Mouse (Mus musculus) MEL (cell line): ENCODE results near the gene Tmem30b. TPM values are rescaled to one million over a fixed set of nuclear protein-coding genes. Genes with fewer than 3 reads are reported as not detected.

Source experiments
- DNase-seq: peaks from one replicate; pipeline ENCODE4 v3.0.0; 2011; ENCODE audit warnings: low read depth, low spot score
- H3K27ac ChIP-seq: 2 replicates; pipeline ENCODE4 v1.5.1; 2012; ENCODE audit warnings: low read depth, mild to moderate bottlenecking, control low read depth, low read length, moderate library complexity; ENCODE audit not compliant: control insufficient read depth
- H3K27me3 ChIP-seq, 2 experiments: fragments of 150-350 bp in 1 of 2; sonication (generic) in 1 of 2; 2 replicates each; pipeline ENCODE4 v1.6.1; 2012; ENCODE audit warnings: low read length in 2 of 2, mild to moderate bottlenecking in 2 of 2, improper control_type of control experiment in 1 of 2, moderate library complexity in 1 of 2; ENCODE audit not compliant: insufficient read depth in 2 of 2, control insufficient read depth in 1 of 2
- H3K36me3 ChIP-seq, 2 experiments: 2 replicates each; pipeline ENCODE4 v1.6.1; 2012 to 2014; ENCODE audit warnings: low read length in 2 of 2, improper control_type of control experiment in 1 of 2, inconsistent platforms in 1 of 2, mild to moderate bottlenecking in 1 of 2; ENCODE audit not compliant: insufficient read depth in 2 of 2, control insufficient read depth in 1 of 2
- H3K4me1 ChIP-seq, 2 experiments: fragments of 150-350 bp in 1 of 2; sonication (generic) in 1 of 2; 2 replicates each; pipeline ENCODE4 v1.6.1; 2012; ENCODE audit warnings: low read length in 2 of 2, improper control_type of control experiment in 1 of 2, mild to moderate bottlenecking in 1 of 2; ENCODE audit not compliant: insufficient read depth in 2 of 2, control insufficient read depth in 1 of 2
- H3K4me3 ChIP-seq, 2 experiments: fragments of 150-350 bp in 1 of 2; sonication (generic) in 1 of 2; 2 replicates each; pipeline ENCODE4 v1.5.1; 2012; ENCODE audit warnings: low read depth in 2 of 2, low read length in 2 of 2, mild to moderate bottlenecking in 2 of 2, moderate library complexity in 2 of 2, control low read depth in 1 of 2, improper control_type of control experiment in 1 of 2; ENCODE audit not compliant: control insufficient read depth in 1 of 2, insufficient read depth in 1 of 2
- H3K79me2 ChIP-seq: 2 replicates; pipeline ENCODE4 v1.6.1; 2012; ENCODE audit warnings: mild to moderate bottlenecking, low read length, moderate library complexity; ENCODE audit not compliant: control insufficient read depth, poor library complexity, insufficient read depth
- H3K9ac ChIP-seq: 2 replicates; pipeline ENCODE4 v1.6.1; 2012; ENCODE audit warnings: low read depth, mild to moderate bottlenecking, control low read depth, low read length, moderate library complexity; ENCODE audit not compliant: control insufficient read depth, poor library complexity, severe bottlenecking
- H3K9me3 ChIP-seq: fragments of 150-350 bp; sonication (generic); replicated peaks from 2 replicates; pipeline ENCODE4 v1.6.1; 2012; ENCODE audit warnings: mild to moderate bottlenecking, low read length, improper control_type of control experiment, moderate library complexity; ENCODE audit not compliant: insufficient read depth
- BHLHE40 ChIP-seq: IDR thresholded peaks from 2 replicates; pipeline ENCODE4 v1.6.1; 2012; ENCODE audit warnings: low read depth, mild to moderate bottlenecking, inconsistent platforms, low read length, improper control_type of control experiment, borderline replicate concordance
- CHD1 ChIP-seq: IDR thresholded peaks from 2 replicates; pipeline ENCODE4 v1.6.1; 2012; ENCODE audit warnings: low read depth, mild to moderate bottlenecking, inconsistent platforms, low read length, improper control_type of control experiment
- CHD2 ChIP-seq: IDR thresholded peaks from 2 replicates; pipeline ENCODE4 v1.6.1; 2011; ENCODE audit warnings: low read length, improper control_type of control experiment
- CTCF ChIP-seq, 3 experiments: IDR thresholded peaks in 2 of 3; conservative IDR thresholded peaks in 1 of 3; 2 replicates each; pipeline ENCODE4 v1.5.1; 2011 to 2012; ENCODE audit warnings: low read length in 3 of 3, low read depth in 2 of 3, mild to moderate bottlenecking in 2 of 3, improper control_type of control experiment in 1 of 3, inconsistent platforms in 1 of 3, mixed read lengths in 1 of 3, moderate library complexity in 1 of 3; ENCODE audit not compliant: control insufficient read depth in 1 of 3, insufficient read depth in 1 of 3, poor library complexity in 1 of 3, severe bottlenecking in 1 of 3
- E2F4 ChIP-seq: IDR thresholded peaks from 2 replicates; pipeline ENCODE4 v1.6.1; 2011; ENCODE audit warnings: low read depth, low read length, improper control_type of control experiment, borderline replicate concordance
- ELF1 ChIP-seq: IDR thresholded peaks from 2 replicates; pipeline ENCODE4 v1.6.1; 2014; ENCODE audit warnings: low read depth, mild to moderate bottlenecking, inconsistent platforms, low read length, improper control_type of control experiment, moderate library complexity
- EP300 ChIP-seq, 2 experiments: IDR thresholded peaks; 2 replicates each; pipeline ENCODE4 v1.6.1; 2011; ENCODE audit warnings: improper control_type of control experiment in 2 of 2, low read length in 2 of 2, low read depth in 1 of 2, mild to moderate bottlenecking in 1 of 2
- GABPA ChIP-seq: IDR thresholded peaks from 2 replicates; pipeline ENCODE4 v1.6.1; 2012; ENCODE audit warnings: low read depth, mild to moderate bottlenecking, inconsistent platforms, low read length, improper control_type of control experiment, moderate library complexity
- GATA1 ChIP-seq: IDR thresholded peaks from 2 replicates; pipeline ENCODE4 v1.6.1; 2011; ENCODE audit warnings: low read depth, low read length, improper control_type of control experiment
- HCFC1 ChIP-seq: IDR thresholded peaks from 2 replicates; pipeline ENCODE4 v1.6.1; 2012; ENCODE audit warnings: low read depth, mild to moderate bottlenecking, inconsistent platforms, low read length, improper control_type of control experiment, moderate library complexity
- KAT2A ChIP-seq: conservative IDR thresholded peaks from 2 replicates; pipeline ENCODE4 v1.6.1; 2012; ENCODE audit warnings: low read depth, low read length, improper control_type of control experiment, inconsistent platforms
- MAX ChIP-seq: IDR thresholded peaks from 2 replicates; pipeline ENCODE4 v1.6.1; 2011; ENCODE audit warnings: low read length, improper control_type of control experiment
- MAZ ChIP-seq: IDR thresholded peaks from 2 replicates; pipeline ENCODE4 v1.6.1; 2012; ENCODE audit warnings: low read depth, mild to moderate bottlenecking, inconsistent platforms, low read length, improper control_type of control experiment
- MXI1 ChIP-seq: IDR thresholded peaks from 2 replicates; pipeline ENCODE4 v1.6.1; 2011; ENCODE audit warnings: mild to moderate bottlenecking, low read depth, low read length, improper control_type of control experiment
- MYB ChIP-seq: IDR thresholded peaks from 2 replicates; pipeline ENCODE4 v1.6.1; 2011; ENCODE audit warnings: mild to moderate bottlenecking, low read depth, low read length, improper control_type of control experiment
- MYC ChIP-seq: IDR thresholded peaks from 2 replicates; pipeline ENCODE4 v1.6.1; 2011; ENCODE audit warnings: low read depth, mild to moderate bottlenecking, low read length, improper control_type of control experiment, moderate library complexity
- NELFE ChIP-seq: IDR thresholded peaks from 2 replicates; pipeline ENCODE4 v1.6.1; 2011; ENCODE audit warnings: low read depth, low read length, improper control_type of control experiment
- NRF1 ChIP-seq: IDR thresholded peaks from 2 replicates; pipeline ENCODE4 v1.6.1; 2014; ENCODE audit warnings: low read depth, mild to moderate bottlenecking, inconsistent platforms, low read length, improper control_type of control experiment, moderate library complexity; ENCODE audit not compliant: poor library complexity, insufficient read depth, severe bottlenecking
- POLR2A ChIP-seq, 2 experiments: IDR thresholded peaks; 2 replicates each; pipeline ENCODE4 v1.6.1; 2011 to 2012; ENCODE audit warnings: low read length in 2 of 2, mild to moderate bottlenecking in 2 of 2, control low read depth in 1 of 2, improper control_type of control experiment in 1 of 2, low read depth in 1 of 2, moderate library complexity in 1 of 2; ENCODE audit not compliant: control insufficient read depth in 1 of 2, insufficient read depth in 1 of 2, poor library complexity in 1 of 2
- POLR2AphosphoS2 ChIP-seq: IDR thresholded peaks from 2 replicates; pipeline ENCODE4 v1.6.1; 2011; ENCODE audit warnings: low read length, improper control_type of control experiment
- POLR2AphosphoS5 ChIP-seq: IDR thresholded peaks from 2 replicates; pipeline ENCODE4 v1.6.1; 2012; ENCODE audit warnings: low read depth, borderline replicate concordance, mild to moderate bottlenecking, inconsistent platforms, low read length, moderate library complexity, mixed read lengths
- RAD21 ChIP-seq: IDR thresholded peaks from 2 replicates; pipeline ENCODE4 v1.6.1; 2011; ENCODE audit warnings: mild to moderate bottlenecking, low read depth, low read length, improper control_type of control experiment
- RCOR1 ChIP-seq: IDR thresholded peaks from 2 replicates; pipeline ENCODE4 v1.6.1; 2012; ENCODE audit warnings: low read depth, mild to moderate bottlenecking, inconsistent platforms, low read length, improper control_type of control experiment
- SIN3A ChIP-seq: IDR thresholded peaks from 2 replicates; pipeline ENCODE4 v1.6.1; 2012; ENCODE audit warnings: low read length, improper control_type of control experiment, inconsistent platforms
- TBP ChIP-seq: IDR thresholded peaks from 2 replicates; pipeline ENCODE4 v1.8.0; 2011; ENCODE audit warnings: low read depth, low read length, improper control_type of control experiment
- TCF12 ChIP-seq: IDR thresholded peaks from 2 replicates; pipeline ENCODE4 v1.6.1; 2014; ENCODE audit warnings: low read depth, mild to moderate bottlenecking, inconsistent platforms, low read length, improper control_type of control experiment, moderate library complexity
- UBTF ChIP-seq: IDR thresholded peaks from 2 replicates; pipeline ENCODE4 v1.6.1; 2012; ENCODE audit warnings: low read depth, mild to moderate bottlenecking, inconsistent platforms, low read length, improper control_type of control experiment, moderate library complexity, borderline replicate concordance; ENCODE audit not compliant: insufficient read depth
- USF1 ChIP-seq: IDR thresholded peaks from 2 replicates; pipeline ENCODE4 v1.6.1; 2014; ENCODE audit warnings: low read depth, mild to moderate bottlenecking, inconsistent platforms, low read length, improper control_type of control experiment, moderate library complexity
- ZC3H11A ChIP-seq: IDR thresholded peaks from 2 replicates; pipeline ENCODE4 v1.6.1; 2012; ENCODE audit warnings: low read depth, mild to moderate bottlenecking, inconsistent platforms, low read length, improper control_type of control experiment
- ZKSCAN1 ChIP-seq: IDR thresholded peaks from 2 replicates; pipeline ENCODE4 v1.6.1; 2012; ENCODE audit warnings: low read depth, mild to moderate bottlenecking, inconsistent platforms, low read length, improper control_type of control experiment, moderate library complexity
- ZMIZ1 ChIP-seq: IDR thresholded peaks from 2 replicates; pipeline ENCODE4 v1.6.1; 2012; ENCODE audit warnings: low read depth, mild to moderate bottlenecking, inconsistent platforms, low read length, improper control_type of control experiment, moderate library complexity
- ZNF384 ChIP-seq: IDR thresholded peaks from 2 replicates; pipeline ENCODE4 v1.6.1; 2012; ENCODE audit warnings: low read depth, mild to moderate bottlenecking, inconsistent platforms, low read length, improper control_type of control experiment
- polyA plus RNA-seq, 2 experiments: library from polyadenylated mRNA; stranded (reverse) in 1 of 2; unstranded in 1 of 2; fragments of >175 nt in 1 of 2; fragments of >200 nt in 1 of 2; gene quantifications; 2 replicates each; pipeline versions ENCODE4 v1.2.1 to v1.2.4; 2012; ENCODE audit warnings: low replicate concordance in 2 of 2, low read depth in 1 of 2; ENCODE audit not compliant: insufficient read length in 2 of 2, insufficient read depth in 1 of 2, missing spikeins in 1 of 2
- total RNA-seq: library from RNA; depleted of rRNA; stranded (reverse); fragments of 300-350 nt; gene quantifications from 2 replicates; pipeline ENCODE4 v1.2.3, GENCODE M21; 2012

The Tmem30b gene
- total and polyA plus RNA-seq, 3 experiments = not detected

DNA sequence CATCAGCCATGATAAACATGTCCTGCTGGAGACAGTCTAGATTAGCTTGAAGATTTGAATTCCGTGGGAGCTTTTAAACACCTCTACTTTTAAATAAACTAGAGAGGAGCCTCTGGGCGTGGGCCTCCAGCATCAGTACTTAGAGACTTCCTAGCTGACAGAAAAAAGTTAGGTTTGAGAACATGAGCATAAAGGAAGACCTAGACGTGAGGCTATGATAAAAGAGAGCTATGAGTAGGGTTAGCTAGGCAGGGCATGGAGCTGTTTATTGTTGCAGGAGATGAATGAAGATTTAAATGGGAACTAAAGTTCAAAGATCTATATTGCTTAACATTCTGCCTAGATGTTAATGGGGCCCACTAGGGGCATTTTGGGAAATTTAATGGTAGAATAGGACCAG, 41.1 kb upstream of the Tmem30b start:
- no peak overlapping the region for H3K4me3 ChIP-seq
- no peaks in the 10 kb centered on the region for H3K4me1 ChIP-seq
- H3K36me3 ChIP-seq = no peaks in the 10 kb centered on the region
- H3K79me2 ChIP-seq = no peaks in the 10 kb centered on the region
- H3K9me3 ChIP-seq = no peaks in the 10 kb centered on the region
- TF ChIP-seq NRF1 = no peak
- TF ChIP-seq KAT2A = no peak
- TF ChIP-seq POLR2AphosphoS5 = no peak
- no peak for TF ChIP-seq CHD1
- TF ChIP-seq GABPA = no peak
- TF ChIP-seq UBTF = no peak
- TF ChIP-seq ELF1 = no peak
- no peak for TF ChIP-seq NELFE
- TF ChIP-seq POLR2A (IDR thresholded peaks at IDR 0.05; ENCODE audit: control insufficient read depth in 1 of 2, insufficient read depth in 1 of 2, low read depth in 1 of 2, low read length in 2 of 2, poor library complexity in 1 of 2) = no peak
- no peak for TF ChIP-seq BHLHE40
- TF ChIP-seq TBP = no peak
- TF ChIP-seq SIN3A = no peak
- TF ChIP-seq MXI1 = no peak
- TF ChIP-seq HCFC1 = no peak
- no peak for TF ChIP-seq ZKSCAN1
- no peak for TF ChIP-seq ZC3H11A
- no peak for TF ChIP-seq E2F4
- TF ChIP-seq, all 39 proteins: peak for 0
- Histone ChIP-seq H3K27me3 (no peaks in the 10 kb centered on the region), H3K9ac (no peak overlapping the region), H3K27ac (no peak overlapping the region)
- no peak for DNase-seq

GRCm38 (mm10) chr12:73585850-73586249, 39.7 kb upstream of the Tmem30b start:
- H3K27me3 ChIP-seq = no peaks in the 10 kb centered on the region
- H3K4me3 ChIP-seq = no peak overlapping the region

More at GRCm38 (mm10) chr12:73585850-73586249, 39.7 kb upstream of the Tmem30b start:
- no peak for TF ChIP-seq EP300 (IDR thresholded peaks at IDR 0.05; ENCODE audit: low read depth in 1 of 2, low read length in 2 of 2)
- no peak for TF ChIP-seq RCOR1
- TF ChIP-seq POLR2AphosphoS2 = no peak
- no peak for TF ChIP-seq GATA1
- no peak for TF ChIP-seq MAZ
- no peak for TF ChIP-seq E2F4
- TF ChIP-seq RAD21 = no peak
- no peak for TF ChIP-seq USF1
- TF ChIP-seq ZMIZ1 = no peak
- TF ChIP-seq CTCF (IDR thresholded peaks at IDR 0.05 in 2 of 3, conservative IDR thresholded peaks at IDR 0.05 in 1 of 3; ENCODE audit: control insufficient read depth in 1 of 3, insufficient read depth in 1 of 3, low read depth in 2 of 3, low read length in 3 of 3, poor library complexity in 1 of 3, severe bottlenecking in 1 of 3) = no peak
- no peak for TF ChIP-seq MYB
- TF ChIP-seq MYC = no peak
- TF ChIP-seq UBTF = no peak
- TF ChIP-seq POLR2AphosphoS5 = no peak
- TF ChIP-seq TCF12 = no peak
- no peak for TF ChIP-seq ZNF384
- no peak for TF ChIP-seq NELFE
- TF ChIP-seq CHD2 = no peak
- TF ChIP-seq MAX = no peak
- TF ChIP-seq CHD1 = no peak
- Histone ChIP-seq H3K9ac (no peak overlapping the region), H3K36me3 (no peaks in the 10 kb centered on the region), H3K79me2 (no peaks in the 10 kb centered on the region), H3K27ac (no peak overlapping the region), H3K4me1 (no peaks in the 10 kb centered on the region), H3K9me3 (no peaks in the 10 kb centered on the region)
- no peak for DNase-seq
